Mouse (Mus musculus) myocyte (in vitro differentiated cells): ENCODE measurements at regions not wholly inside any gene's neighbourhood (a gene's known extent, or its start where the extent isn't known, plus 50 kb on each side); places are given as distances from the start of the nearest gene placed in this dataset.

Source experiments
- H3K27me3 ChIP-seq: one replicate; pipeline ENCODE4 v1.6.1; 2011; ENCODE audit not compliant: control insufficient read depth, insufficient read depth, insufficient read length
- H3K36me3 ChIP-seq: one replicate; pipeline ENCODE4 v1.6.1; 2011; ENCODE audit not compliant: control insufficient read depth, insufficient read depth
- H3K4me2 ChIP-seq: one replicate; pipeline ENCODE4 v1.6.1; 2011; ENCODE audit warnings: low read depth, control low read depth
- H3K4me3 ChIP-seq: one replicate; pipeline ENCODE4 v1.5.1; 2011; ENCODE audit warnings: mild to moderate bottlenecking, control low read depth, moderate library complexity
- H3K79me2 ChIP-seq: one replicate; pipeline ENCODE4 v1.6.1; 2011; ENCODE audit not compliant: control insufficient read depth, insufficient read depth
- H3ac ChIP-seq: one replicate; pipeline ENCODE4 v1.6.1; 2011; ENCODE audit not compliant: control insufficient read depth, insufficient read length
- CEBPB ChIP-seq: IDR thresholded peaks from 2 replicates; pipeline ENCODE4 v1.6.1; 2011; ENCODE audit warnings: mild to moderate bottlenecking, moderate library complexity; ENCODE audit not compliant: poor library complexity, insufficient read depth, severe bottlenecking
- E2F4 ChIP-seq: IDR thresholded peaks from one replicate; pipeline ENCODE4 v1.6.1; 2011; ENCODE audit warnings: mild to moderate bottlenecking, control low read depth, moderate library complexity; ENCODE audit not compliant: insufficient read depth
- MAX ChIP-seq: IDR thresholded peaks from one replicate; pipeline ENCODE4 v1.6.1; 2011; ENCODE audit warnings: low read depth, mild to moderate bottlenecking, control low read depth
- MYOD1 ChIP-seq, 3 experiments: IDR thresholded peaks; one replicate each; pipeline ENCODE4 v1.6.1; 2011; ENCODE audit warnings: control low read depth in 2 of 3, low read depth in 2 of 3, mild to moderate bottlenecking in 2 of 3, moderate library complexity in 1 of 3; ENCODE audit not compliant: insufficient read length in 2 of 3, control insufficient read depth in 1 of 3
- MYOG ChIP-seq, 3 experiments: IDR thresholded peaks; one replicate each; pipeline ENCODE4 v1.6.1; 2011; ENCODE audit warnings: control low read depth in 2 of 3, low read depth in 2 of 3, mild to moderate bottlenecking in 2 of 3; ENCODE audit not compliant: insufficient read length in 2 of 3, control insufficient read depth in 1 of 3, insufficient read depth in 1 of 3
- POLR2A ChIP-seq: IDR thresholded peaks from one replicate; pipeline ENCODE4 v1.6.1; 2011; ENCODE audit warnings: low read depth, mild to moderate bottlenecking, control low read depth, moderate library complexity; ENCODE audit not compliant: insufficient read length
- POLR2AphosphoS2 ChIP-seq: IDR thresholded peaks from one replicate; pipeline ENCODE4 v1.6.1; 2011; ENCODE audit warnings: low read depth, control low read depth; ENCODE audit not compliant: insufficient read length
- REST ChIP-seq: IDR thresholded peaks from one replicate; pipeline ENCODE4 v1.6.1; 2011; ENCODE audit warnings: mild to moderate bottlenecking, control low read depth, moderate library complexity; ENCODE audit not compliant: insufficient read depth, insufficient read length
- SRF ChIP-seq: IDR thresholded peaks from one replicate; pipeline ENCODE4 v1.6.1; 2011; ENCODE audit warnings: low read depth; ENCODE audit not compliant: control insufficient read depth, insufficient read length
- TCF12 ChIP-seq: IDR thresholded peaks from one replicate; pipeline ENCODE4 v1.6.1; 2011; ENCODE audit warnings: mild to moderate bottlenecking, control low read depth; ENCODE audit not compliant: poor library complexity, insufficient read depth, severe bottlenecking
- TCF3 ChIP-seq: IDR thresholded peaks from one replicate; pipeline ENCODE4 v1.6.1; 2011; ENCODE audit warnings: low read depth, control low read depth; ENCODE audit not compliant: insufficient read length
- USF1 ChIP-seq: IDR thresholded peaks from one replicate; pipeline ENCODE4 v1.6.1; 2011; ENCODE audit warnings: low read depth, mild to moderate bottlenecking, control low read depth, moderate library complexity

DNA sequence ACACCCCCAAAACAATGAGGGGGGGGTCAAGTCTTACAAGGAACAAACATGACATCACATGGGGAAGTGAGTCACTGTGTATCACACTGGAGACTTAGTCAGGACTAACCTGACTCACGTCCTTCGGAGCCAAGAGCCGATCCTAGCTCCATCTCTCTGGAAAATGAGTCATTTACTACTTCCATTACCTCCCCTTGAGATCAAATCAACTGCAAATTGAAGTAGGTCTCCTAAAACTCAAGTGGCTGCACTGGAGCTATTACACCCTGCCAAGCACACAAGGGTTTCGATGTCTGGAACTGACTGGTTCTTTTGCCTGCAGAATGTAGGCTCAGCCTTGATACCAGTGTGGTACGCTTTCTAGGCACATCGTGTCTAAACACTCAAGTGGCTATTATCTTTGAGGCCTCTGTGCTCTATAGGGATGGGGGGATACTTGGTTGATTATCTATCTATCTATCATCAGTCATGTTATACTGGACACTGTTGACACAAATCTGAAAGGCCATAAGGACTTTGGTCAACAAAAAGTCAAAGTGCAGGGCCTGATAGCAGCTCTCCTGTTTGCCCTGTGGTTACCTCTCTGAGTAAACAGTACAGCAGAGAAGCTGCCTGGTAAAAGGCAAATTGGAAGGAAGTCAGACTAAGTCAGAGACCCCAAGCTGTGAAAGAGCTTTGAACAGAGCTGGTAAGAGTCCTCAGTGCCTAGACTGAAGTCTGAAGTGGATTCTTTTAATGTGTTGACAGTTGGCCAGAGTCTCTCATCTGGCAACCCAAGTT is 167.5 kb upstream of the Jmjd1c start:
- Histone ChIP-seq H3K27me3 (no peaks in the 10 kb centered on the region), H3K79me2 (no peaks in the 10 kb centered on the region), H3K4me3 (no peak overlapping the region), H3ac (no peak overlapping the region), H3K4me2 (peak overlapping the region; percentile 58), H3K36me3 (no peaks in the 10 kb centered on the region)
- TF ChIP-seq E2F4 (no peak), TCF12 (no peak), MYOG (IDR thresholded peaks at IDR 0.05; ENCODE audit: control insufficient read depth in 1 of 3, insufficient read depth in 1 of 3, insufficient read length in 2 of 3, low read depth in 2 of 3) (no peak), USF1 (peak; percentile 55), CEBPB (0 out of 2 replicates have a peak, but pooled peaks have one; percentile 33), REST (no peak), TCF3 (no peak), MAX (no peak), SRF (no peak)

GRCm38 (mm10) chr10:66930563-66930962 is 165.4 kb upstream of the Jmjd1c start:
- H3K36me3 ChIP-seq = no peaks in the 10 kb centered on the region
- TF ChIP-seq E2F4 = no peak
- TF ChIP-seq TCF3 = no peak
- no peak for TF ChIP-seq MYOD1 (IDR thresholded peaks at IDR 0.05; ENCODE audit: control insufficient read depth in 1 of 3, insufficient read length in 2 of 3, low read depth in 2 of 3)
- TF ChIP-seq SRF = no peak
- no peak for TF ChIP-seq TCF12
- TF ChIP-seq POLR2A = no peak
- no peak for TF ChIP-seq MAX
- no peak for TF ChIP-seq POLR2AphosphoS2
- TF ChIP-seq REST = no peak
- TF ChIP-seq MYOG (IDR thresholded peaks at IDR 0.05; ENCODE audit: control insufficient read depth in 1 of 3, insufficient read depth in 1 of 3, insufficient read length in 2 of 3, low read depth in 2 of 3) = no peak
- TF ChIP-seq CEBPB = no peak
- no peak for TF ChIP-seq USF1
- H3K79me2 ChIP-seq = no peaks in the 10 kb centered on the region
- H3ac ChIP-seq = no peak overlapping the region
- no peak overlapping the region for H3K4me2 ChIP-seq
- H3K4me3 ChIP-seq = no peak overlapping the region
- H3K27me3 ChIP-seq = no peaks in the 10 kb centered on the region

- Histone ChIP-seq H3K4me3 (no peak overlapping the region), H3K79me2 (no peaks in the 10 kb centered on the region)
Observed at GRCm38 (mm10) chr10:66931505-66931904, 164.4 kb upstream of the Jmjd1c start.

DNA sequence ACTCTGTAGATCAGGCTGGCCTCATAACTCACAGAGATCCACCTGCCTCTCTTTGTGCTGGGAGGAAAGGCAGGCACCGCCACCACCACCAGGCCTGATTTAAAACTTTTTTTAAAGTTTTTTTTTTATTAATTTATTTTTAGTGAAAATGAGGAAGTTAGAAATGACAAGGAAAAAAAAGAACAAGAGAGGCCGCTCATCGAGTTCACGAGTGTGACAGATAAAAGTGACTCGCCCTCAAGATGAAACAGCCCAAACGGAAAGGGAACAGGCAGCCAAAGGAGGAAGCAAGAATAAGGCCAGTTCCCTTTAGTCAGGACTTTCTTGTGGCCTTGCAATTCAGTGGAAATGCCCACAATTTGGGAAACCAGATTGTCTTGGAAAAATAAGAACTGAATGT is 163.4 kb upstream of the Jmjd1c start:
- Histone ChIP-seq H3K4me2 (no peak overlapping the region), H3K79me2 (no peaks in the 10 kb centered on the region), H3K36me3 (no peaks in the 10 kb centered on the region), H3ac (no peak overlapping the region), H3K27me3 (no peaks in the 10 kb centered on the region), H3K4me3 (no peak overlapping the region)
- no peak for TF ChIP-seq E2F4

More at GRCm38 (mm10) chr10:66931505-66931904, 164.4 kb upstream of the Jmjd1c start:
- no peak for TF ChIP-seq TCF12
- peak in 1 of 3 experiments; percentile 24 for TF ChIP-seq MYOG (IDR thresholded peaks at IDR 0.05; ENCODE audit: control insufficient read depth in 1 of 3, insufficient read depth in 1 of 3, insufficient read length in 2 of 3, low read depth in 2 of 3)
- H3K36me3 ChIP-seq = no peaks in the 10 kb centered on the region
- no peaks in the 10 kb centered on the region for H3K27me3 ChIP-seq
- H3ac ChIP-seq = no peak overlapping the region
- peak overlapping the region; percentile 5 for H3K4me2 ChIP-seq

DNA sequence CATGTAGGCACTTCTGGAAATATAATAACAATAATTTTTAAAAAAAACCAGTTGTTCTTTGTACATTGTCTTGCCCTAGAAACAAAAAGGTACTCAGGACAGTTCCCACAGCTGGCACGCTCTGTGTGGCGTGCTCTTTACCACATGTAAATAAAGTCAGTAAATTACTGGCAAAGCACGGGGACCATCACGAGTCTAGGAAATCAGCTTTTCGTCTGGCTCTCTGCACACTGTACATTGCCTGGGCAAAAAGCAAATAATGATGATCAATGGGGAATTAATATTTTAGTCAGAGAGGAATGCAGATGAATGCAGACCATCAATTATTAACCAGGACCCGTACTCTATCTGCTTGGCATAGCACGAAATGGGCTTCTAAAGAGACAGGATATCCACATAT is 162.2 kb upstream of the Jmjd1c start:
- Histone ChIP-seq H3K4me3 (no peak overlapping the region), H3K27me3 (no peaks in the 10 kb centered on the region), H3K4me2 (no peak overlapping the region), H3ac (no peak overlapping the region), H3K36me3 (no peaks in the 10 kb centered on the region), H3K79me2 (no peaks in the 10 kb centered on the region)
- TF ChIP-seq POLR2AphosphoS2 = no peak
- TF ChIP-seq USF1 = no peak
- no peak for TF ChIP-seq MYOG (IDR thresholded peaks at IDR 0.05; ENCODE audit: control insufficient read depth in 1 of 3, insufficient read depth in 1 of 3, insufficient read length in 2 of 3, low read depth in 2 of 3)
- TF ChIP-seq MYOD1 (IDR thresholded peaks at IDR 0.05; ENCODE audit: control insufficient read depth in 1 of 3, insufficient read length in 2 of 3, low read depth in 2 of 3) = no peak
- TF ChIP-seq E2F4 = no peak
- no peak for TF ChIP-seq SRF
- TF ChIP-seq MAX = no peak
